Comparison of ENCODE assay signal across 26 mouse cellular contexts in genomic region chr11:67451525-67451924, GRCm38 (mm10).
"Had no signal": no experiment of that assay in that cellular context is flagged by ENCODE, and none has a peak within 500 bp of the region (broad histone marks: within the 10 kb centered on the region; RNA-seq: fewer than 3 reads in every experiment).

No protein-coding gene starts in this region.

- H3K9ac ChIP-seq: heart, embryonic 13.5 days; heart, embryonic 15.5 days; hindbrain, embryonic 13.5 days; hindbrain, embryonic 15.5 days; kidney, embryonic 15.5 days; limb, embryonic 12.5 days had no signal

- H3K27ac ChIP-seq: heart, adult 2 months; heart, embryonic 13.5 days; heart, embryonic 15.5 days; hindbrain, embryonic 13.5 days; hindbrain, embryonic 15.5 days; hindbrain, postnatal 0 days; kidney, embryonic 15.5 days; kidney, postnatal 0 days; layer of hippocampus, adult 2 months; left cerebral cortex, adult 2 months; limb, embryonic 10.5 days; limb, embryonic 12.5 days had no signal

- H3K36me3 ChIP-seq: heart, embryonic 13.5 days; heart, embryonic 15.5 days; hindbrain, embryonic 13.5 days; hindbrain, embryonic 15.5 days; kidney, embryonic 15.5 days; limb, embryonic 10.5 days; limb, embryonic 12.5 days had no signal

- DNase-seq: gastrocnemius, postnatal 10 days; gastrocnemius, postnatal 25 days; heart, adult 11 months; heart, adult 2 months; heart, postnatal 14 days; heart, postnatal 36 days; kidney, adult 11 months; kidney, adult 2 months; kidney, adult 9 months; kidney, postnatal 14 days; kidney, postnatal 4 days; liver had no signal

- H3K27me3 ChIP-seq: hindbrain, embryonic 15.5 days had no signal

- H3K4me3 ChIP-seq: heart, adult 2 months; heart, embryonic 13.5 days; heart, embryonic 15.5 days; hindbrain, embryonic 13.5 days; hindbrain, embryonic 15.5 days; kidney, embryonic 15.5 days; layer of hippocampus, adult 2 months; left cerebral cortex, adult 2 months; limb, embryonic 10.5 days; limb, embryonic 12.5 days had no signal

- H3K4me2 ChIP-seq: heart, embryonic 11.5 days; heart, embryonic 13.5 days; heart, embryonic 15.5 days; hindbrain, embryonic 13.5 days; hindbrain, embryonic 15.5 days; kidney, embryonic 15.5 days; limb, embryonic 12.5 days; liver, embryonic 11.5 days had no signal

- H3K9me3 ChIP-seq: heart, embryonic 13.5 days; heart, embryonic 15.5 days; hindbrain, embryonic 13.5 days; hindbrain, embryonic 15.5 days; kidney, embryonic 15.5 days; limb, embryonic 10.5 days; limb, embryonic 12.5 days had no signal

- ATAC-seq: hindbrain, postnatal 0 days; intestine, embryonic 16.5 days had no signal
